ENCODE assay signal across 22 mouse cellular contexts in genomic region chr7:144521927-144522326, GRCm38 (mm10). TPM values are rescaled to one million over a fixed set of nuclear protein-coding genes. Genes with fewer than 3 reads are reported as not detected.
A peak's percentile ranks its signal among the peaks of the same experiment; 100 is the strongest.
DNase-seq lines count a peak whose midpoint lies in the region; ATAC-seq and TF ChIP-seq lines count a peak whose summit lies in the region.
"Had no signal": no experiment of that assay in that cellular context is flagged by ENCODE, and none has a peak within 500 bp of the region (broad histone marks: within the 10 kb centered on the region; RNA-seq: fewer than 3 reads in every experiment).

No protein-coding gene starts in this region.

- ATAC-seq in liver, embryonic 13.5 days (ENCODE audit: low read depth) = no peak
- ATAC-seq in liver, embryonic 11.5 days (replicated peaks; ENCODE audit: low FRiP score) = no peak
- ATAC-seq: forebrain, embryonic 13.5 days; forebrain, embryonic 16.5 days; hindbrain, postnatal 0 days had no signal

- peaks cover 49% of the 10 kb centered on the region for H3K4me1 ChIP-seq in cerebellum, adult 2 months (ENCODE audit: control insufficient read depth, insufficient read depth, low read length)
- peaks cover 56% of the 10 kb centered on the region for H3K4me1 ChIP-seq in liver, embryonic 13.5 days (replicated peaks)
- H3K4me1 ChIP-seq in liver, embryonic 11.5 days (replicated peaks; ENCODE audit: control insufficient read depth, insufficient read depth, low read length) = peaks cover 21% of the 10 kb centered on the region
- H3K4me1 ChIP-seq: forebrain, embryonic 13.5 days had no signal

- H3K9me3 ChIP-seq in liver, embryonic 13.5 days (replicated peaks) = no peaks in the 10 kb centered on the region
- no peaks in the 10 kb centered on the region for H3K9me3 ChIP-seq in liver, embryonic 11.5 days (ENCODE audit: control insufficient read depth, low read length)
- H3K9me3 ChIP-seq: forebrain, embryonic 10.5 days; forebrain, embryonic 13.5 days; heart, embryonic 13.5 days had no signal

- 49% methylated on average over 2 of the region's 2 CpGs for WGBS in cerebellum, adult 2 months
- 73% methylated on average over 2 of the region's 2 CpGs for WGBS in liver, embryonic 13.5 days (ENCODE audit: insufficient replicate concordance)
- WGBS in liver, embryonic 11.5 days = 83% methylated on average over 2 of the region's 2 CpGs

- DNase-seq in cerebellum, adult 2 months = peak in 1 of 2 experiments; percentile 40
- DNase-seq in cerebellum, postnatal 14 days = no peak
- DNase-seq in layer of hippocampus, adult 2 months (ENCODE audit: low spot score in 2 of 2) = peak; percentile 32 to 36
- DNase-seq in layer of hippocampus, postnatal 25 days (ENCODE audit: extremely low spot score in 1 of 2, low spot score in 1 of 2) = no peak
- DNase-seq in liver, embryonic 13.5 days = no peak
- no peak for DNase-seq in liver, embryonic 11.5 days (ENCODE audit: low spot score)
- DNase-seq in layer of hippocampus, adult 9-11 months = peak; percentile 30
- DNase-seq in left cerebral cortex, adult 18-20 months (ENCODE audit: low spot score in 2 of 2) = no peak
- DNase-seq: adrenal gland, adult 2 months; adrenal gland, postnatal 14 days; cerebellum, adult 11 months; cerebellum, adult 8-10 months; cerebellum, postnatal 10 days; gastrocnemius, postnatal 25 days; heart, postnatal 14 days; heart, postnatal 4 days had no signal

- peak overlapping the region; percentile 29; the same call in 1 of the 2 replicates for H3K9ac ChIP-seq in liver, embryonic 13.5 days
- no peak overlapping the region for H3K9ac ChIP-seq in liver, embryonic 11.5 days (ENCODE audit: low read depth, low read length)
- H3K9ac ChIP-seq: forebrain, embryonic 13.5 days; heart, embryonic 13.5 days; hindbrain, embryonic 14.5 days had no signal

- H3K27ac ChIP-seq in cerebellum, adult 2 months (ENCODE audit: insufficient read depth, low read length) = peak overlapping the region; percentile 24; the same call in 1 of the 2 replicates
- H3K27ac ChIP-seq in layer of hippocampus, adult 2 months = no peak overlapping the region
- H3K27ac ChIP-seq in liver, embryonic 13.5 days = 0 out of 2 replicates have a peak overlapping the region, but pooled peaks have one; percentile 95
- no peak overlapping the region for H3K27ac ChIP-seq in liver, embryonic 11.5 days (ENCODE audit: low read depth, low read length)
- H3K27ac ChIP-seq: forebrain, embryonic 10.5 days; forebrain, embryonic 13.5 days; heart, embryonic 13.5 days; hindbrain, embryonic 14.5 days; hindbrain, postnatal 0 days had no signal

- H3K4me2 ChIP-seq in liver, embryonic 13.5 days = no peak overlapping the region
- H3K4me2 ChIP-seq in liver, embryonic 11.5 days = no peak overlapping the region
- H3K4me2 ChIP-seq: forebrain, embryonic 13.5 days; heart, embryonic 13.5 days; hindbrain, embryonic 14.5 days had no signal

- no peaks in the 10 kb centered on the region for H3K27me3 ChIP-seq in cerebellum, adult 2 months (ENCODE audit: control insufficient read depth, insufficient read depth, low read length)
- no peaks in the 10 kb centered on the region for H3K27me3 ChIP-seq in liver, embryonic 13.5 days
- H3K27me3 ChIP-seq in liver, embryonic 11.5 days (replicated peaks; ENCODE audit: control insufficient read depth, insufficient read depth, low read length) = no peaks in the 10 kb centered on the region
- H3K27me3 ChIP-seq: forebrain, embryonic 13.5 days; heart, embryonic 13.5 days had no signal

- TF ChIP-seq POLR2A in cerebellum, adult 2 months (IDR thresholded peaks at IDR 0.05; ENCODE audit: borderline replicate concordance, insufficient read depth, low read length) = no peak

- peaks cover 41% of the 10 kb centered on the region for H3K36me3 ChIP-seq in liver, embryonic 13.5 days
- H3K36me3 ChIP-seq in liver, embryonic 11.5 days (ENCODE audit: control insufficient read depth, insufficient read depth, low read length) = peaks cover 13% of the 10 kb centered on the region; the same call in 1 of the 2 replicates

- no peak for TF ChIP-seq CTCF in cerebellum, adult 2 months (IDR thresholded peaks at IDR 0.05; ENCODE audit: borderline replicate concordance, insufficient read depth, low read depth, low read length)
- TF ChIP-seq CTCF in layer of hippocampus, adult 2 months (conservative IDR thresholded peaks at IDR 0.05) = no peak

- no peak overlapping the region for H3K4me3 ChIP-seq in cerebellum, adult 2 months (replicated peaks; ENCODE audit: insufficient read depth, low read depth, low read length)
- no peak overlapping the region for H3K4me3 ChIP-seq in layer of hippocampus, adult 2 months
- no peak overlapping the region for H3K4me3 ChIP-seq in liver, embryonic 13.5 days (replicated peaks)
- no peak overlapping the region for H3K4me3 ChIP-seq in liver, embryonic 11.5 days (ENCODE audit: low read depth, low read length)
- H3K4me3 ChIP-seq: forebrain, embryonic 10.5 days; forebrain, embryonic 13.5 days; heart, embryonic 13.5 days had no signal

RNA-seq across cellular contexts. Expression of gene Ppfia1, which starts 31.6 kb away (rescaled TPM):
- polyA plus RNA-seq in cerebellum, adult 2 months (2012; rRNA removed) = 77.6 and 79.6 TPM in 2 replicates
- 10 to 100 TPM; 38.2 to 43.0 TPM for total RNA-seq in layer of hippocampus, adult 2 months (2021)
- total RNA-seq in layer of hippocampus, postnatal 25 days (2021) = 10 to 100 TPM; 29.7 to 41.3 TPM
- polyA plus RNA-seq in liver, embryonic 13.5 days (2015; fragmentation: Nextera tagmentation; extraction: Ambion mirVana) = 14.1 and 20.0 TPM in 2 replicates
- polyA plus RNA-seq in liver, embryonic 11.5 days (2014; fragmentation: Nextera tagmentation; extraction: Ambion mirVana) = 45.4 and 46.5 TPM in 2 replicates
- 10 to 100 TPM; 28.9 to 37.6 TPM for total RNA-seq in left cerebral cortex, adult 18-20 months (2021)

RNA-seq across cellular contexts. Expression of gene Cttn, which starts 51.1 kb away (rescaled TPM):
- polyA plus RNA-seq in cerebellum, adult 2 months (2012; rRNA removed) = 119 and 131 TPM in 2 replicates
- total RNA-seq in layer of hippocampus, adult 2 months (2021) = 100 to 1,000 TPM; 179 to 181 TPM
- 100 to 1,000 TPM; 173 to 198 TPM for total RNA-seq in layer of hippocampus, postnatal 25 days (2021)
- polyA plus RNA-seq in liver, embryonic 13.5 days (2015; fragmentation: Nextera tagmentation; extraction: Ambion mirVana) = 44.8 and 51.9 TPM in 2 replicates
- polyA plus RNA-seq in liver, embryonic 11.5 days (2014; fragmentation: Nextera tagmentation; extraction: Ambion mirVana) = 101 and 106 TPM in 2 replicates
- 100 to 1,000 TPM in 1 of 2 experiments, 10 to 100 TPM in 1; 91.7 to 103 TPM for total RNA-seq in left cerebral cortex, adult 18-20 months (2021)

Comparison
In these comparisons a context has a peak if more than half of its experiments do, and no peak if none do; other contexts are left out.
1. DNase-seq: peak in layer of hippocampus, adult 2 months (2 of 2) and layer of hippocampus, adult 9-11 months (single experiment); none in cerebellum, postnatal 14 days (0 of 2), layer of hippocampus, postnatal 25 days (0 of 2), liver, embryonic 13.5 days (single experiment), liver, embryonic 11.5 days (single experiment) and left cerebral cortex, adult 18-20 months (0 of 2).
2. H3K27ac ChIP-seq: peak in cerebellum, adult 2 months (single experiment) and liver, embryonic 13.5 days (single experiment); none in layer of hippocampus, adult 2 months (single experiment) and liver, embryonic 11.5 days (single experiment).